Mouse (Mus musculus): ENCODE data around the gene Mnat1. TPM values are rescaled to one million over a fixed set of nuclear protein-coding genes. Genes with fewer than 3 reads are reported as not detected.

The Mnat1 gene
- polyA plus RNA-seq, 1 experiment, result 40.0 TPM

- no peak overlapping the region for H3K4me3 ChIP-seq (ENCODE audit: insufficient read depth, low read length)
- TF ChIP-seq CTCF (IDR thresholded peaks at IDR 0.05; ENCODE audit: borderline replicate concordance, insufficient read depth, low read length) (no peak), POLR2A (IDR thresholded peaks at IDR 0.05; ENCODE audit: low read depth, low read length) (no peak)
- H3K4me1 ChIP-seq (ENCODE audit: control insufficient read depth, insufficient read depth, low read length), result no peaks in the 10 kb centered on the region
- no peak overlapping the region for H3K27ac ChIP-seq (ENCODE audit: insufficient read depth, low read length)
Measured at GRCm38 (mm10) chr12:73218632-73219031, 95.1 kb downstream of the Mnat1 start.

DNA sequence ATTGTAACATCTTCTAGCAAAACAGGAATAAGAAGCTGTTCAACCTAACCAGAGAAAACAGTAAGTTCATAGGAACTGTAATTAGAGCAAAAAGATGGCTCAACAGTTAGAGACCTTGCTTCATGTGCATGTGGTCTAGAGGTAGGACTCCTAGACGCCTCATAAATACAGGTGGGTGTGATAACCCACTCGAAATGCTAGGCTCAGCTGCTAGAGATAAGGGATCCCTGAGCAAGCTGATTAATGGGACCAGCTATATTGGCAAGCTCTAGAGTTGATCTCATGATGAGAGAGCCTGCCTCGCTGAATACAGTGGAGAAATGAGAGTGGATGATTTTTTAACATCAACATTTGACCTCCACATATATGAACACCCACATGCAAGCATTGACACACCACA, 97.7 kb downstream of the Mnat1 start:
- no peak overlapping the region for H3K27ac ChIP-seq (ENCODE audit: insufficient read depth, low read length)
- H3K4me1 ChIP-seq (ENCODE audit: control insufficient read depth, insufficient read depth, low read length), result no peaks in the 10 kb centered on the region; the same call in 1 of the 2 replicates
- H3K4me3 ChIP-seq (ENCODE audit: insufficient read depth, low read length), result no peak overlapping the region
- TF ChIP-seq CTCF (IDR thresholded peaks at IDR 0.05; ENCODE audit: borderline replicate concordance, insufficient read depth, low read length), result no peak
- TF ChIP-seq POLR2A (IDR thresholded peaks at IDR 0.05; ENCODE audit: low read depth, low read length), result no peak

DNA sequence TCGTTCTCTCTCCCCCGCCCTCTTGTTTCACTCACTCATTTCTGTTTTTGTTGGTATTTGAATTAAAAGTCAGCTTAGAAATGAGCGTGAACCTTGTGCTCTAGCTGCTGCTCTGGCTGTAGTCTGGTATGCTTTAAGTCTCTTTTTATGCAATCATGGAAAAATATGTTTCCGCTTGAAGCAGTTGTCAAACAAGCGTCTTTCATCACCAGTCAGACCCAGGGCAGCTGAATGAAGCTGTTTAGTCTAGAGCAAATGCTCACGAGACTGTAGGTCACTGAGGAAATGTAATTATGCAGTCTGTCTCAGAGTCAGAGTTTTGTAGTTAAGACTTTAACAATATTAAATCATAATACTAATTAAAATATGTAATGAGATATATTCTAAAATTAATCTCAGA, 100.4 kb downstream of the Mnat1 start:
- H3K4me3 ChIP-seq (ENCODE audit: insufficient read depth, low read length), result no peak overlapping the region
- H3K4me1 ChIP-seq (ENCODE audit: control insufficient read depth, insufficient read depth, low read length), result peaks cover 2% of the 10 kb centered on the region
- TF ChIP-seq POLR2A (IDR thresholded peaks at IDR 0.05; ENCODE audit: low read depth, low read length), result no peak
- no peak for TF ChIP-seq CTCF (IDR thresholded peaks at IDR 0.05; ENCODE audit: borderline replicate concordance, insufficient read depth, low read length)
- H3K27ac ChIP-seq (ENCODE audit: insufficient read depth, low read length), result no peak overlapping the region

- TF ChIP-seq CTCF (IDR thresholded peaks at IDR 0.05; ENCODE audit: borderline replicate concordance, insufficient read depth, low read length) (no peak), POLR2A (IDR thresholded peaks at IDR 0.05; ENCODE audit: low read depth, low read length) (no peak)
- no peak overlapping the region; the same call in 1 of the 2 replicates for H3K27ac ChIP-seq (ENCODE audit: insufficient read depth, low read length)
- no peak overlapping the region for H3K4me3 ChIP-seq (ENCODE audit: insufficient read depth, low read length)
- H3K4me1 ChIP-seq (ENCODE audit: control insufficient read depth, insufficient read depth, low read length), result peaks cover 8% of the 10 kb centered on the region
Measured at GRCm38 (mm10) chr12:73228427-73228826, 104.9 kb downstream of the Mnat1 start.

- H3K4me1 ChIP-seq (ENCODE audit: control insufficient read depth, insufficient read depth, low read length), result peaks cover 8% of the 10 kb centered on the region
- no peak overlapping the region for H3K4me3 ChIP-seq (ENCODE audit: insufficient read depth, low read length)
- no peak for TF ChIP-seq CTCF (IDR thresholded peaks at IDR 0.05; ENCODE audit: borderline replicate concordance, insufficient read depth, low read length)
- TF ChIP-seq POLR2A (IDR thresholded peaks at IDR 0.05; ENCODE audit: low read depth, low read length), result no peak
- H3K27ac ChIP-seq (ENCODE audit: insufficient read depth, low read length), result peak overlapping the region; percentile 64
Measured at GRCm38 (mm10) chr12:73230196-73230595, 106.7 kb downstream of the Mnat1 start.

- H3K4me3 ChIP-seq (ENCODE audit: insufficient read depth, low read length), result no peak overlapping the region
- TF ChIP-seq POLR2A (IDR thresholded peaks at IDR 0.05; ENCODE audit: low read depth, low read length) (no peak), CTCF (IDR thresholded peaks at IDR 0.05; ENCODE audit: borderline replicate concordance, insufficient read depth, low read length) (no peak)
- peak overlapping the region; percentile 13; the same call in 1 of the 2 replicates for H3K27ac ChIP-seq (ENCODE audit: insufficient read depth, low read length)
- H3K4me1 ChIP-seq (ENCODE audit: control insufficient read depth, insufficient read depth, low read length), result peaks cover 8% of the 10 kb centered on the region
Measured at GRCm38 (mm10) chr12:73231552-73231951, 108.0 kb downstream of the Mnat1 start.

- TF ChIP-seq POLR2A (IDR thresholded peaks at IDR 0.05; ENCODE audit: low read depth, low read length) (no peak), CTCF (IDR thresholded peaks at IDR 0.05; ENCODE audit: borderline replicate concordance, insufficient read depth, low read length) (no peak)
- Histone ChIP-seq H3K27ac (ENCODE audit: insufficient read depth, low read length) (no peak overlapping the region; the same call in 1 of the 2 replicates), H3K4me3 (ENCODE audit: insufficient read depth, low read length) (no peak overlapping the region), H3K4me1 (ENCODE audit: control insufficient read depth, insufficient read depth, low read length) (peaks cover 8% of the 10 kb centered on the region)
Measured at GRCm38 (mm10) chr12:73232586-73232985, 109.1 kb downstream of the Mnat1 start.

GRCm38 (mm10) chr12:73241960-73242359, 118.4 kb downstream of the Mnat1 start:
- H3K4me3 ChIP-seq (ENCODE audit: insufficient read depth, low read length), result no peak overlapping the region
- no peak overlapping the region for H3K27ac ChIP-seq (ENCODE audit: insufficient read depth, low read length)
- TF ChIP-seq POLR2A (IDR thresholded peaks at IDR 0.05; ENCODE audit: low read depth, low read length) (no peak), CTCF (IDR thresholded peaks at IDR 0.05; ENCODE audit: borderline replicate concordance, insufficient read depth, low read length) (no peak)
- H3K4me1 ChIP-seq (ENCODE audit: control insufficient read depth, insufficient read depth, low read length), result no peaks in the 10 kb centered on the region

GRCm38 (mm10) chr12:73245687-73246086, 122.2 kb downstream of the Mnat1 start:
- TF ChIP-seq CTCF (IDR thresholded peaks at IDR 0.05; ENCODE audit: borderline replicate concordance, insufficient read depth, low read length), result no peak
- no peak for TF ChIP-seq POLR2A (IDR thresholded peaks at IDR 0.05; ENCODE audit: low read depth, low read length)
- Histone ChIP-seq H3K27ac (ENCODE audit: insufficient read depth, low read length) (no peak overlapping the region), H3K4me3 (ENCODE audit: insufficient read depth, low read length) (no peak overlapping the region), H3K4me1 (ENCODE audit: control insufficient read depth, insufficient read depth, low read length) (no peaks in the 10 kb centered on the region)

- no peaks in the 10 kb centered on the region for H3K4me1 ChIP-seq (ENCODE audit: control insufficient read depth, insufficient read depth, low read length)
Measured at GRCm38 (mm10) chr12:73255006-73255405, 131.5 kb downstream of the Mnat1 start.

DNA sequence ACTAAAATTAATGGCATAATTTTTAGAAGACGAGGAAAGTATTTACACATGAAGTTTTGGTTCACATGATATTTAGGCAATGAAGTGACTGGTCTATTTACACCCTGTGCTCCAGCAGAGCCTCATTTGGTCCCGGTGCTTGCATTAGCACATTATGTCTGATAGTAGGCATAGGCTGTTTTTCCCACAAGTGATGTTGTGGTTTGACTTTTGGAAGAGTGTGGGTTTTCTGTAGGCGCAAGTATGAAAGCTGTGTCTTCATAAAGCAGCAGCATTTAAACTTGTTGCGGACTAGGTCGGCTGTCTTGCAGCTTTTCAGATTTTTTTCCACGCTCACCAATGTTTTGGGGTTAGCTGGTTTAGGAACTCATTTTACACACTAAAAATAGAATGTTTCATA, 135.8 kb downstream of the Mnat1 start:
- Histone ChIP-seq H3K27ac (ENCODE audit: insufficient read depth, low read length) (no peak overlapping the region), H3K4me3 (ENCODE audit: insufficient read depth, low read length) (no peak overlapping the region), H3K4me1 (ENCODE audit: control insufficient read depth, insufficient read depth, low read length) (no peaks in the 10 kb centered on the region)
- TF ChIP-seq POLR2A (IDR thresholded peaks at IDR 0.05; ENCODE audit: low read depth, low read length) (no peak), CTCF (IDR thresholded peaks at IDR 0.05; ENCODE audit: borderline replicate concordance, insufficient read depth, low read length) (no peak)

More at GRCm38 (mm10) chr12:73255006-73255405, 131.5 kb downstream of the Mnat1 start:
- no peak for TF ChIP-seq CTCF (IDR thresholded peaks at IDR 0.05; ENCODE audit: borderline replicate concordance, insufficient read depth, low read length)
- peak overlapping the region; percentile 34; the same call in 1 of the 2 replicates for H3K27ac ChIP-seq (ENCODE audit: insufficient read depth, low read length)
- no peak overlapping the region for H3K4me3 ChIP-seq (ENCODE audit: insufficient read depth, low read length)

Data from embryonic fibroblast, embryonic 13.5 days (primary cell).